In genomic region chr14:48324460-48324850, GRCm38 (mm10) we compare ENCODE assay signal across 27 mouse cellular contexts.
A peak's percentile ranks its signal among the peaks of the same experiment; 100 is the strongest.
DNase-seq lines count a peak whose midpoint lies in the region; ATAC-seq and TF ChIP-seq lines count a peak whose summit lies in the region.
"Had no signal": no experiment of that assay in that cellular context is flagged by ENCODE, and none has a peak within 500 bp of the region (broad histone marks: within the 10 kb centered on the region; RNA-seq: fewer than 3 reads in every experiment).

No protein-coding gene starts in this region.

- no peak for TF ChIP-seq CTCF in left cerebral cortex, adult 2 months (IDR thresholded peaks at IDR 0.05)

- intact Hi-C loops in left cerebral cortex, postnatal 4 days (cut with DNase I), result no loop called here
- intact Hi-C loops in left cerebral cortex, adult 2 months (cut with DNase I), result no loop called here

- DNase-seq in cerebellum, postnatal 10 days, result peak; percentile 53 to 69
- no peak for DNase-seq in cerebellum, adult 11-12 months
- DNase-seq in left cerebral cortex, postnatal 4 days, result peak; percentile 25
- DNase-seq in left cerebral cortex, adult 2 months (ENCODE audit: extremely low spot score in 1 of 2, low spot score in 2 of 2), result no peak
- DNase-seq in lung, postnatal 10 days, result no peak
- DNase-seq in midbrain, embryonic 14.5 days, result no peak
- DNase-seq: adrenal gland, adult 8-10 months; adrenal gland, postnatal 25 days; cerebellum, adult 18-20 months; cerebellum, adult 9-10 months; cerebellum, postnatal 36 days; gastrocnemius, postnatal 10 days; gastrocnemius, postnatal 36 days; heart, adult 2 months; heart, postnatal 14 days; heart, postnatal 4 days had no signal

- no peaks in the 10 kb centered on the region for H3K27me3 ChIP-seq in lung, embryonic 16.5 days (ENCODE audit: control insufficient read depth, insufficient read depth, low read depth, low read length)
- no peaks in the 10 kb centered on the region for H3K27me3 ChIP-seq in midbrain, embryonic 15.5 days (replicated peaks)
- no peaks in the 10 kb centered on the region for H3K27me3 ChIP-seq in midbrain, embryonic 14.5 days (ENCODE audit: control insufficient read depth, insufficient read depth, low read length)
- H3K27me3 ChIP-seq: embryonic facial prominence, embryonic 12.5 days; forebrain, embryonic 13.5 days had no signal

- no peaks in the 10 kb centered on the region for H3K4me1 ChIP-seq in lung, embryonic 16.5 days (replicated peaks; ENCODE audit: control insufficient read depth, insufficient read depth, low read length)
- no peaks in the 10 kb centered on the region for H3K4me1 ChIP-seq in midbrain, embryonic 15.5 days
- no peaks in the 10 kb centered on the region for H3K4me1 ChIP-seq in midbrain, embryonic 14.5 days (ENCODE audit: control insufficient read depth, insufficient read depth, low read length)
- H3K4me1 ChIP-seq: embryonic facial prominence, embryonic 12.5 days; forebrain, embryonic 13.5 days; heart, embryonic 10.5 days; heart, embryonic 13.5 days had no signal

- no peak for ATAC-seq in lung, embryonic 16.5 days (ENCODE audit: low read depth)
- no peak for ATAC-seq in midbrain, embryonic 15.5 days (replicated peaks)
- ATAC-seq in midbrain, embryonic 14.5 days (ENCODE audit: low FRiP score, low TSS enrichment), result no peak
- ATAC-seq: activated CD4-positive, CD25-positive, alpha-beta regulatory T cell, adult 4 months; forebrain, embryonic 13.5 days; forebrain, embryonic 16.5 days; hindbrain, postnatal 0 days had no signal

- H3K9me3 ChIP-seq in lung, embryonic 16.5 days (ENCODE audit: control insufficient read depth, low read length), result no peaks in the 10 kb centered on the region
- no peaks in the 10 kb centered on the region for H3K9me3 ChIP-seq in midbrain, embryonic 15.5 days
- no peaks in the 10 kb centered on the region for H3K9me3 ChIP-seq in midbrain, embryonic 14.5 days (ENCODE audit: control insufficient read depth, low read length)
- H3K9me3 ChIP-seq: embryonic facial prominence, embryonic 12.5 days; forebrain, embryonic 13.5 days; heart, embryonic 10.5 days; heart, embryonic 13.5 days had no signal

- 55% methylated on average over 4 of the region's 4 CpGs for WGBS in lung, embryonic 16.5 days
- WGBS in midbrain, embryonic 15.5 days, result 83% methylated on average over 4 of the region's 4 CpGs
- WGBS in midbrain, embryonic 14.5 days, result 92% methylated on average over 4 of the region's 4 CpGs

- H3K4me3 ChIP-seq in left cerebral cortex, adult 2 months, result no peak overlapping the region
- no peak overlapping the region for H3K4me3 ChIP-seq in lung, embryonic 16.5 days (ENCODE audit: low read length)
- H3K4me3 ChIP-seq in midbrain, embryonic 15.5 days, result no peak overlapping the region
- H3K4me3 ChIP-seq in midbrain, embryonic 14.5 days (replicated peaks; ENCODE audit: low read depth, low read length), result no peak overlapping the region
- H3K4me3 ChIP-seq: embryonic facial prominence, embryonic 12.5 days; erythroblast, embryonic 14.5 days; forebrain, embryonic 13.5 days; heart, adult 2 months; heart, embryonic 10.5 days; heart, embryonic 13.5 days had no signal

- no peak overlapping the region for H3K27ac ChIP-seq in left cerebral cortex, adult 2 months
- H3K27ac ChIP-seq in lung, embryonic 16.5 days (ENCODE audit: low read length), result no peak overlapping the region
- H3K27ac ChIP-seq in midbrain, embryonic 15.5 days, result no peak overlapping the region
- H3K27ac ChIP-seq in midbrain, embryonic 14.5 days (replicated peaks; ENCODE audit: low read depth, low read length), result no peak overlapping the region
- H3K27ac ChIP-seq: embryonic facial prominence, embryonic 12.5 days; forebrain, embryonic 13.5 days; heart, adult 2 months; heart, embryonic 10.5 days; heart, embryonic 13.5 days; hindbrain, embryonic 14.5 days; hindbrain, postnatal 0 days had no signal

- no peaks in the 10 kb centered on the region for H3K36me3 ChIP-seq in lung, embryonic 16.5 days (ENCODE audit: control insufficient read depth, insufficient read depth, low read length)
- no peaks in the 10 kb centered on the region for H3K36me3 ChIP-seq in midbrain, embryonic 15.5 days (replicated peaks)
- H3K36me3 ChIP-seq in midbrain, embryonic 14.5 days (ENCODE audit: control insufficient read depth, insufficient read depth, low read length), result no peaks in the 10 kb centered on the region
- H3K36me3 ChIP-seq: embryonic facial prominence, embryonic 12.5 days; heart, embryonic 10.5 days; heart, embryonic 13.5 days had no signal

- H3K9ac ChIP-seq in lung, embryonic 16.5 days (ENCODE audit: low read length), result no peak overlapping the region
- H3K9ac ChIP-seq in midbrain, embryonic 15.5 days, result no peak overlapping the region
- H3K9ac ChIP-seq in midbrain, embryonic 14.5 days (replicated peaks; ENCODE audit: low read length), result no peak overlapping the region
- H3K9ac ChIP-seq: embryonic facial prominence, embryonic 12.5 days; forebrain, embryonic 13.5 days; heart, embryonic 13.5 days; hindbrain, embryonic 14.5 days had no signal

- 0 out of 2 replicates have a peak overlapping the region, but pooled peaks have one; percentile 2 for H3K4me2 ChIP-seq in lung, embryonic 16.5 days (ENCODE audit: low read depth, low read length)
- H3K4me2 ChIP-seq in midbrain, embryonic 15.5 days, result peak overlapping the region; percentile 17; the same call in 1 of the 2 replicates
- no peak overlapping the region for H3K4me2 ChIP-seq in midbrain, embryonic 14.5 days (ENCODE audit: low read length)
- H3K4me2 ChIP-seq: embryonic facial prominence, embryonic 12.5 days; forebrain, embryonic 13.5 days; heart, embryonic 13.5 days; hindbrain, embryonic 14.5 days had no signal

Comparison
In these comparisons a context has a peak if more than half of its experiments do, and no peak if none do; other contexts are left out.
1. DNase-seq: peak in cerebellum, postnatal 10 days (2 of 2) and left cerebral cortex, postnatal 4 days (single experiment); none in cerebellum, adult 11-12 months (single experiment), left cerebral cortex, adult 2 months (0 of 2), lung, postnatal 10 days (single experiment) and midbrain, embryonic 14.5 days (single experiment).